Mouse (Mus musculus) left cerebral cortex, adult 8-10 months (tissue): ENCODE measurements around the gene Cx3cr1. TPM values are rescaled to one million over a fixed set of nuclear protein-coding genes. Genes with fewer than 3 reads are reported as not detected.
"Not testable (repeated sequence)": the region's sequence is repeated elsewhere in the genome, so short reads cannot be mapped to it uniquely, and the experiment has no call there.

Experiments
- DNase-seq, 2 experiments: peaks; one replicate each; pipeline ENCODE4 v3.0.0; 2022; ENCODE audit warnings: low spot score in 2 of 2
- total RNA-seq, 4 experiments: library from RNA; stranded (reverse); gene quantifications; 2 replicates each; pipeline ENCODE4 v1.2.4; 2022

The Cx3cr1 gene
- 10 to 100 TPM; 33.1 to 69.0 (median 47.4) TPM for total RNA-seq

DNA sequence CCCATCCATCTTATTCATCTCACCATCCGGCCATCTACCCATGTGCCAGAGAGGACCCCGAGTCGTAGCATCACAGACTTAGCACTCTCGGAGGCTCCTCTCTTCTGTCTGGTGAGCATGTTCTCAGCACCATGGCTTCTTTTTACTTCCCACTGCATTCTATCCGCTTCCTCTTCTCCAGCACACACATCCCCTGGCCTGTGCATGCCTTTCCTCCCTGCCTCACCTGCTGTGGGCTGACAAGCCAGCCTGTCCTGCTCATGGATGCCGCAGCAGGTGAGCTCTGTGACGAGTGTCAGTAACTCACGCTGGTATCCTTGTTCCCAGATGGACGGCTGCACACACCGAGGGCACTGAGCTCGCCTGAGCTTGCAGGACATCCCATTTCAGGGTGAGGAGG is at the start of gene Cx3cr1:
TSS of gene Cx3cr1 (minus strand) at position 101 of the 400 bp plus-strand sequence.
- DNase-seq, result no peak

DNA sequence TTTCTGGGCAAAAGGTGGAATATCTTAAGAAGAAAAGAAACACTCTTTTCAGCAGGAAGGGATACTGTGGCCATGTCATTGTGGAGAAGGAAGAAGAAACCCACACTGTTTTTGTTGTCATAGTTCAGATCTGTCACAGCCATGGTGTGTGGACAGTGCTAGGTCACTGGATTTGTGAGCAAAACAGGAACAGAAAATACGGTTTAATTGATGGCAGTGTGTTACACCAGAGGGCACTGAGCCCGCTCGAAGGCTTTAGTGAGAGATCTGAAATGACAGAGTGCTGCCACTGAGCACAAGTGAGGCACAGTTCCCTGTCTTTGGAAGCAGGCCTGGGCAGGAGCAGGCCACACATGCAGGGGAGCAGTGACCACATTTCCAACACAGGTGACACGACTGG is 48.5 kb upstream of the Cx3cr1 start:
- DNase-seq, result no peak

DNA sequence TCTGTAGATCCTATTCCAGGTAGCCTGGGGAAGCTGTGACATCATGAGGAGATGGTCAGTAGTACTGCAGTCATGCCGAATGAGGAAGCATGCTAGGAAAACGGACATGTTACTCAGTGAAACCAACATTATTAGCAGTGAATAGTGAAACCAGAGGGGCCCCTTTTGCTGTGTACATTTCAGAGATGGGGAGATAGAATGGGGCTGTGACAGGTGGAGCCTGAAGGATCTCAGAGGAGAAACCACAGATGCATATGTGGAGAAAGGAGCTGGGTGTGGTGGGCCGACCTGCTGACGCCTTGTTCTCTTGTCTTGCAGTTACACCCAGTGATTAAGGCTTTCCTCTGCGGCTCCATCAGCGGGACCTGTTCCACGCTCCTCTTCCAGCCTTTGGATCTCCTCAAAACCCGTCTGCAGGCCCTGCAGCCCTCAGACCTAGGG is 46.5 kb upstream of the Cx3cr1 start:
- DNase-seq, result no peak

DNA sequence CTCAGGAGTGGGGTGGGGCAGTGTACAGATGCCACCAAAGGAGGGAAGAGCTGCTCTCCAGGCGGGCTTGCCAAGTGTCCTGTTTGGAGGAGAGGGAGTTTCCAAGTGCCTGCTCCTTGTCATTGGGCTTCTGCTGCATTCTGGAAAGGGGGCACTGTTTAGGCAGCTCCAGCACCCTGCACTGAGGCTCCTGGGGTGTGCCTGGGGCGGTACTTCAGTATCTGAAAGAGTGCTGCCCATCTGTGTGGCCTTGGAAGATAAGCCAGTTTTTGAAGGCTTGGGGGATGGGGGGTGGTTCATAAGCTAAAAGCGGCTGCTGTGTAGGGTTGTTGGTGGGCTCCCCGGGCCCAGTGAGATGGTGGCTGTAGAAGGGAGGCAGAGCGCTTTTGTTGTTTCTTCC is 45.9 kb upstream of the Cx3cr1 start:
- DNase-seq, result no peak

DNA sequence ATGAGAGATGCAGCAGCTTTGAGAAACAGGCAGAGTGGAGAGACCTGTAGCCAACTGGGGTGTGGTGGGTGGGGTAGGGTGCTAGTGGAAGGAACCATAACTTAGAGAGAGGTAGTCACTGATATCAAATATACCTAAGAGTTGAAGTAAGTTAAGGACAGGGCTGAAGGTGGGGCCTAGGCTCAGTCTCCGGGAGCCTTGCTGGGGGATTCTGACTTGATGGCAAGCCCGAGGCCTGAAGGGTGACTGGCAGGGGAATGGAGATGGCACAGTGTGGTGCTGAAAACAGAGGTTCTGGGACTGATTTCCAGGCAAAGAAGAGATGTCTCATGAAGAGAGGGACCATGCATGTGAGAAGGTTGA is 45.1 kb upstream of the Cx3cr1 start:
- DNase-seq, result no peak

DNA sequence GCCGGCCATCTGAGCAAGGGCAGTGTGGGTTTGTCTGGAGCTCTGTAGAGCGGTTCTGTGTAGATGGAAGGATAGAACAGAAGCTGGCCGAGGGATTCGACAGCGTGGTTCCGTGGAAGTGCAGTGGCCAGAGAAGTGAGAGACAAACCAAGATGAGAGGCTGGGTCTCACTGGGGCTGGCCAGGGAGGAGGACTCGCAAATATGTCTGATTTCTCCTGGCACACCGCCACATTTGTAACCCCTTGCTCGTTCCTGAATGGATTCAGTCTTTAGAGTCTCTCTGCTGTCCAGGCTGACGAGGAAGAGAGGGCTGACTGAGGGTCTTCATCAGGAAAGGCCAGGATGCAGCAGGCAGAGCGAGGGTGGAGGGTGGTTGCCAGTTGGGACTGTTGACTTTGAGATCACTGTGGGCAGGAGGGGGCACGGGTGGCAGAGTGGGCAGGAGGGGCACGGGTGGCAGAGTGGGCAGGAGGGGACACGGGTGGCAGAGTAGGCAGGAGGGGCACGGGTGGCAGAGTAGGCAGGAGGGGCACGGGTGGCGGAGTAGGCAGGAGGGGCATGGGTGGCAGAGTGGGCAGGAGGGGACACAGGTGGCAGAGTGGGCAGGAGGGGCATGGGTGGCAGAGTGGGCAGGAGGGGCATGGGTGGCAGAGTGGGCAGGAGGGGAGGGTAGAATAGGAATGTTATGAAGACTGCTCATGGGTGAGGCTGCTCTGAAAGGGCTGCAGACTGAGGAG is 44.5 kb upstream of the Cx3cr1 start:
- DNase-seq, result no peak

DNA sequence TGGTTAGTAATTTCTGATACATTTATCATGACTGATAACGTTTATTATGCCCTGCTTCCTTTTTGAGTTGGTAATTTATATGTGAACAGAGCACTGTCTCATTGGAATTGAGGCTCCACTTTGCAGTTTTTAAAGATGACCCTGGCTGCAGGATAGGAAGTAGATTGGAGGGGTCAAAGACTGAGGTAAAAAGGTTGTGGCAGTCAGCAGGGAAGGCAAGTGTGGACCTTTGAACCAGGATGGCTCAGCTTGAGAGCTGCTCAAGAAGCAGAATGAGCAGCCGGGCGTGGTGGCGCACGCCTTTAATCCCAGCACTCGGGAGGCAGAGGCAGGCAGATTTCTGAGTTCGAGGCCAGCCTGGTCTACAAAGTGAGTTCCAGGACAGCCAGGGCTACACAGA is 43.8 kb upstream of the Cx3cr1 start:
- no peak for DNase-seq

DNA sequence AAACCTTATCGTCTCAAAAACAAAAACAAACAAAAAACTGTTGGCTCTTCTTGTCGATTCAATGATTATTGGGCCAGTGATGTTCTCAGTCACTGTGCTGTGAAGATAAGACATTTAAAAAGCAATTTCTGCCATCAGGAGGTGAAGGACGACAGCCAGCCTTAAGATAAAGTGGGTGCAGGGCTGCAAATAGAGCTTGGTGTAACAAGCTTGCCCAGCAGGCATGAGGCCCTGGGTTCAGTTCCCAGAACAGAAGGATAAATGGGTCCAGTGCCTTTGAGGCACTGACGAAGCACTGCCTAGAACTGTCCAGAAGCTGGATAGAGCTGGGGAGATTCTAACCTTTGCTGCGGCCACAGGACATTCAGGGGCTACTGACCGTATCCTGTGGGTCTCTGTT is 42.8 kb upstream of the Cx3cr1 start:
- DNase-seq, result no peak

DNA sequence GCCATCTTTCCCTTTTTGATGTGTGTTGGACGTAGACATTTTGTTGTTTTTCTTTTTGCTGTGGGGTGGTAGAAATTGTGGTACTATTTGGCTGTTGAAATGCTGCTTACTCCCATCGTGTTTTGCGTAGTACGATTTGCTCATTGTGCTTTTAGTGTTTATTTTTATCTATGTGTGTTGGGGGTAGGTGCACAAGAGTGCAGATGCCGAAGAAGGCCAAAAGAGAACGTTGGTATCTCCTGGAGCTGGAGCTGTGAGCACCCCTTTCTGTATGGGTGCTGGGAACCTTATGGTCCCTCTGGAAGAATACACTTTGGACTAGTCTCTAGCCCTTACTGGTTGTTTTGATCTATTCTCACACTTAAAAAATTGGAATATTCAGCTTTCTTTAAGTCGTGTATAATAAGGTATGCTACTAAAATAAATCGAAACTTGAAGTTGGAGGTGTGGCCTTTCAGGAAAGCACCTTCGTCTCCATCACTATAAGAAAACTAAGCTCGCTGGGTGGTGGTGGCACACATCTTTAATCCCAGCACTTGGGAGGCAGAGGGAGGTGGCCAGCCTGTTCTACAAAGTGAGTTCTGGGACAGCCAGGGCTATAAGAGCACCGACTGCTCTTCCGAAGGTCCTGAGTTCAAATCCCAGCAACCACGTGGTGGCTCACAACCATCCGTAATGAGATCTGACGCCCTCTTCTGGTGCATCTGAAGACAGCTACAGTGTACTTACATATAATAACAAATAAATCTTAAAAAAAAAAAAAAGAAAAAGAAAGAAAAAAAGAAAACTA is 41.7 kb upstream of the Cx3cr1 start:
- DNase-seq, result no peak

DNA sequence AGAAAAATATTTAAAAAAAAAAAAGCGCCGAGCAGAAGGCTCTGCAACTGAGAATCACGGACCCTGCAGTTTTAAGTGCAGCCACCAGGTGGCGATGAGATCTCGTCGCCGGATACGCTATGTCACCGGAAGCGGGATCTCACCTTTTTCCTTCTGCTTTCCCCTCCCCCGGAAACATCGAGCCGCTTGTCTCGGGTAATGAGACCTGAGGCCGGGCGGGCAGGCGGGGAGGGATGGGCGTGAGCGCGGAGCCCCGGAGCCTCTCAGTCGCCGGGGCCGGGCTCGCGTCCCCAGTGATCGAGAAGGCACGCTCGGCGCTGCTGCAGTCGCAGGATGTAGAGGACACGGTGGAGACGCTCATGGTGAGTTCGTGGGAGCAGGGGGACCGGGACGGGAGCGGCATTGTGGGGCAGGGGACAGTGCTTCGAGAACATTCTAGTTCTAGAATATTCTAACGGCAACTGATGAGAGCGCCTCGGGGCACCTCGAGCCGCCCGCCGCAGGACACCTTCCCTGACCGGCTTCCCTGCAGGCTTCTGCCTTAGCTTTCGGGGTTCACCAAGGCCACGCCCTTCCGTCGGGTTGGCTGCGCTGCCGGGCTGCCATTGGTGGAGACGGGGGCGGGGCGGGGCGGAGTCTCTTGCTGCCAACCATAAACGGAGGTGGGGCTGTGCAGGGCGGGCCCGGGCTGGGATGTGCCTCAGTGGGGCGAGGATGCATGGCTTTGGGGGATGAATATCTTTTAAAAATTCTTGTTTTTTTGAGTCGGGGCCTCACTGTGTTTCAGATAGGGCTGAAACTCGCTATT is 40.7 kb upstream of the Cx3cr1 start, which contains the start of gene Slc25a38:
TSS of gene Slc25a38 (plus strand) at position 164 of the 808 bp plus-strand sequence.
- DNase-seq, result peak; percentile 88 to 96

DNA sequence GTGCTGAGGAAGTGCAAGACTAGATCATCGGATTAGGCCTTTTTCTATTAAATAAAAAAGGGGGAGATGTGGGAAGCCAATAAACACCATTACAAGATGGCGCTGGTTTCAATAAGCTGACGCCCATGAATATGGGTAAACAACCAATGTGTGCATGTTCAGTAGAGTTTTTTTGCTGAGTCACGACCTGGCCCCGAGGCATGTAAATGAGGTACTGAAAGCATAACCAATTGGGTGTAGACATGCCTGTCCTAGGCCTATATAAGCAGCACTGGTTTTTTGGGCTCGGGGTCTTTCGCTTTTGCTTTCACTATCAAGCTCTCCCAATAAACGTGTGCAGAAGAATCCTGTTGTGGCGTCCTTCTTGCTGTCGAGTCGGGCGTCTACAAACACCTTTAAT is 39.3 kb upstream of the Cx3cr1 start:
- DNase-seq, result not testable (repeated sequence)

DNA sequence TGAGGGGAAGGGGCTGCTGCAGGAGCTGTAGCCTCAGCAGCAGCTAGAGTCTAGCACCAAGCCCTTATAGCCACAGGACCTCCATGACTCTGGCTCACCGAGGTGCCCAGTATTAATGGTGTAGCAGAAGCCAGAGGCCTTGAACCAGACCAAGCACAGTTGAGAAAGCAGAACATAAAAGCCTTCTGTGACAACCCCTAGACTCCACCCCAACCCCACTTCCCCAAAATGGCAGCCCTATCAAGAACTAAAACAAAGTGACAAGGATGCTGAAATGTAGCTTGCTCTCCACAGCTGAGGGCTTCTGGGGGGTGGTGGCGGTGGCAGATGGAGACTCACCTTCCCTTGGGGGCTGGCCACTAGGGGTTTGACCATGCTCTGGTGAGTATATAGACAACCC is 31.5 kb upstream of the Cx3cr1 start:
- no peak for DNase-seq

DNA sequence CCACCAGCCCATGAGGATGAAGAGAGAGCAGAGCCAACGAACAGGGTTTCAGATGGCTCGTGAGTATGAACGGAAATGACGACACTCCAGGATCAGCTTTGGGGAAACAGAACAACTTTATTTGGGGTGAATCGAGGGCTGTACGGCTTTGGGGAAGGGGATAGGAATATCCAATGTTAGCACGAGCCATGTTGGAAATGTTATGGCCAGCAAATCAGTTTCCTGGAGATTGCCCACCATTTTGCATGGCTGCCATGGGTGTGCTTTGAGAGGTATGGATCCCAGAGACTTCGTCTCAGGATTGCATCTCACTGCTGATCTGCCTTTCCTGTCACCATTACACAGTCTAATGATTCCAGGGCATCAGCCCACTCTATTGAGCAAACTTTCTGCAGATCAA is 29.6 kb upstream of the Cx3cr1 start:
- DNase-seq, result no peak

DNA sequence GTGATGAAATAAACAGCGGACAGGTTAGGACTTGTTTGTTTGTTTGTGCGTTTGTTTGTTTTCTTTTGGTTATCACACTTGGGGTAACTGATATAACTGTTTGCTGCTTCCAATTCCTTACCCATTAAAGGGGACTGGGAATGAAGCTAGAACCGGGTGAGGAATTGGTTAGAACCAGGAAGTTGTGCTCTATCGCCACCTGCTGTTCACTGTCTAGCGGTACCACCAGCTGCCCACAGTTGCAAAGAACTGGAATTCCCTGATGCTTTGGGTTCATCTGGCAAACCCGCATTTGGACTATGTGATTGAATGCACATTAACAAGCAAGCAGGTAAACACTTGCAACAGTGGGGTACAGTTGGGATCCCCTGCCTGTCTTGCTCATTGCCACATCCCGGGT is 29.0 kb upstream of the Cx3cr1 start:
- DNase-seq, result peak in 1 of 2 experiments; percentile 40

DNA sequence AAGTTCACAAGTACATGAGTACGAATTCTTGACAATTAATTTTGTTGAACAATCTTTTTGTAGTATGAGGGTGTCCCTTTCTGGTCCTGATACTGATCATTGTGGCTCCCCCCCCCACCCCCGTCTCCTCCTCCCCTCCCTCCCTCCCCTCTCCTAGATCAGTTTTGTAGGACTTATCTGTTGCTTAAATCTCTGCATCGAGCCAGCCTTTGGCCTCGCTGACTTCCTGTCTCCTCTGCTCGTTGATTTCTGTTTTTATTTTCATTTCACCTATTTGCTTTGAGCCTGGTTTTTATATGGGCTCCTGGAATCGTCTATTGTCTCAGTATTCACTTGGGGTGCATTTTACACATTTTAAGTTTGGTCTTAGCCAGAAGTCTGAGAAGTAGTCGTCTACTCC is 26.2 kb upstream of the Cx3cr1 start:
- DNase-seq, result no peak

DNA sequence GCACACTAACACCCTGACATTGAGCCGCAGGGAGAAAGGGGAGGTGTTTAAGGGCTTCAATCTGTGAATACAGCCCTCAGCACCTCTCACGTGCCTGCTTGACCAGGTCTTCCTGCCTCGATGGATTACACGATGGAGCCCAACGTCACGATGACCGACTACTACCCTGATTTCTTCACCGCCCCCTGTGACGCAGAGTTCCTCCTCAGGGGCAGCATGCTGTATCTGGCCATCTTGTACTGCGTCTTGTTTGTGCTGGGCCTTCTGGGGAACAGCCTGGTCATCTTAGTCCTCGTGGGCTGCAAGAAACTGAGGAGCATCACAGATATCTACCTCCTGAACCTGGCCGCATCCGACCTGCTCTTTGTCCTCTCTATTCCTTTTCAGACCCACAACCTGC is 24.0 kb upstream of the Cx3cr1 start:
- DNase-seq, result no peak

DNA sequence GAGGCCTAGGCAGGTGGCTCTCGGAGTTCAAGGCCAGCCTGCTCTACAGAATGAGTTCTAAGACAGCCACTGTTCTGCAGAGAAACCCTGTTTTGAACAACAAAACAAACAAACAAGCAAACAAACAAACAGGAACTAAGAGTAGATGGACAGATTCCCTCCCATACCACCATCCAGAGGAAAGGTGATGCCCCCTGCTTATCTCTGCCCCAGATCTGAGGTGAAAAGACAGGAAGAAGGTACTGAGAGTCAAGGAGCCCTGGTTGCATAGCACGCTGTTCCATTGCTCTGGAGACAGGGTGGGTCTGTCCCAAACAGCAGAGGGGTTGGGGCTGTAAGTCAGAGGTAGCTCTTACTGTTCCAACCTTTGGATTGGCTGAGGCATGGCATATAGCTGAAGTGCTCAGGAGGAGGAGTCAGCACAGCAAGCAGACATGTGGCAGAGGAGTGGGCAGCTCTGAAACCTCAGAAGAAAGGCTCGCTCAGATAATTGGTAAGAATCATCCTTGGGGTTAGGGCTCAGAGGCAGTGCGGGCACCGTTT is 22.1 kb upstream of the Cx3cr1 start, which contains the start of gene Ccr8:
TSS of gene Ccr8 (plus strand) at position 419 of the 543 bp plus-strand sequence.
- DNase-seq, result no peak

DNA sequence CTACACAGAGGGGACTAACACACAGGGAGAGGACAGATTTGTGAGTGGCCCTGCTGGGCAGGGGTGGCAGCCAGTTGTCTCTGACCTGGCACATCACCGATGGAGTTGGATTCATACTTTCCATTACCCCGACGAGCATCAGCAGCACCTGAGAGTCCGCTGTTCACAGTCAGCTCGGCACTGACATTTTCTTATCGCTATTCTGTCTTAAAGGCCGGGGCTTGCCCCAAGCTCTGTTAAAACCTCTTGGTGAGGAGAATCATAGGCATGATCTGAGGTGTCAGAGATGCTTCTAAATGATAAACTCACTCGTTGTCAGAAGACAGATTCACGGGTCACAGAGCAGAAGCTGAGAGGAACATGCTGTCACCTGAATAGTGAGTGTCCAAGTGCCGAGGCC is 21.4 kb upstream of the Cx3cr1 start:
- DNase-seq, result no peak

DNA sequence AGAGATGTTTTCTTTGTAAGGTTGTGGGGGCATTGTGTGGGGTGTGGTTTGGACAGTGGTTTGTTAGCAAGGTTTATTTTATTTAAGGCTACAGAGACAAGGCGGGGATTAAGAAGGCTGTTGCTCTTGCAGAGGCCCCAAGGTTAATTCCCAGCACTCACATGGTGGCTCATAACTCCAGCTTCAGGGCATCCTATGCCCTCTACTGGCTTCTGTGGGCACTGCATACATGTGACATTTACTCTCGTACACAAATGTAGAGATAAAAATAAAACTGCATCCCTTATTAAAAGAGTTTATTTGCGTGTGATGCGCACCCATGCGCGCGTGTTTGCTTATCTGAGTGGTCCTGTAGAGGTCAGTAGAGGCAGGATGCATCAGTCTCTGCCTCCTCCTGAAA is 19.4 kb upstream of the Cx3cr1 start:
- DNase-seq, result no peak

DNA sequence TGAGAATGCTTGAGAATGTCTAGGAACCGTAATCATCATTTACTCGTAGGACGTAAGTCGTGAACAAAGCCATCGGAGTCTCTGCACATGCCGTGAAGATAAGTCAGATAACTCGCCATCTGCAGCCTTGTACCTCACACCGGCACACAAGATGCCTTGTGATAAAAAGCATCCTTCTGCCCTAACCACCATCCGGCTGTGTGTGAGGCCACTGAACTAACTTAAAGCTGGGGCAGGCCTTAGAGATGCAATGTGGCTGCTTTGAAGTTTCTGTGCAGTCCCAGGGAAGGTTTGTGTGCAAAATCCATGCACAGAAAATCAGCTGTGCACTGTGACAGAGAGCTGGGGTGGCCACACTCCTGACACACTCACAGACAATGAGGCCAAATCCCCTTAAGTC is 14.7 kb upstream of the Cx3cr1 start:
- no peak for DNase-seq

DNA sequence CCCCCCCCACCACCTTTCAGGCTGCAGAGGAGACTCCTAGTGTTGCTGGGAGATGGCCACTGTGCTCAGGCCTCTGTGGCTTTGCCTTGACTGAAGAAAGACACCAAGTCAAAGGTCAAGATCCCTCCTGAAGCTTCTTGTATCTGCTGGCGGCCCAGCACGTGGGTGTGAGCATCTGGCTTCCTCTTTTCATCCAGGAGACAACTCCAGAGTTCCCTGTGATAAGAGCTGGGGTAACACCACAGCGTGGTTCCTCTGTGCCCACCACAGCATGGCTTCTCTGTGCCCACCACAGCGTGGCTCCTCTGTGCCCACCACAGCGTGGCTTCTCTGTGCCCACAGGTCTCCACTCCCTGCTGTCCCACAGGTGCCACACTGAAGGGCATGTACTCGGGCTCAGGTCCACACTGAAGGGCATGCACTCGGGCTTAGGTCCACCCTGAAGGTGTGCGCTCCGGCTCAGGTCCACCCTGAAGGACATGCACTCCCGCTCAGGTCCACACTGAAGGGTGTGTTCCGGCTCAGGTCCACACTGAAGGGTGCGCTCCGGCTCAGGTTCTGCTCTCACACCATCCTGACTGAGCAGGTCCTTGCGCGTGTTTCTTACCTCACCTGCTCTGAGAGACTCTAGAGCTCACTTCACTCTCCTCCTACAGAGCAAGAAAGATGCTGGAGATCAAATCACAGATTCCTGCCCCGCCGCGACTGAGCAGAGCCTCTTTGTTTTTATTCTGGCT is 13.6 kb upstream of the Cx3cr1 start:
- DNase-seq, result no peak
